Mouse (Mus musculus): ENCODE data around the gene Igf1r.

GRCm38 (mm10) chr7:68022188-68022587 lies 69.6 kb downstream of the Igf1r start:
- TF ChIP-seq CHD2 (IDR thresholded peaks at IDR 0.05; ENCODE audit: low read depth, low read length) (no peak), ZC3H11A (IDR thresholded peaks at IDR 0.05; ENCODE audit: borderline replicate concordance, low read depth, low read length) (no peak), ZNF384 (IDR thresholded peaks at IDR 0.05; ENCODE audit: low read depth, low read length) (no peak), MAFK (IDR thresholded peaks at IDR 0.05; ENCODE audit: insufficient read depth, low read depth, low read length) (no peak), HCFC1 (IDR thresholded peaks at IDR 0.05; ENCODE audit: borderline replicate concordance, insufficient read depth, low read length) (no peak)
